Mouse (Mus musculus): ENCODE data around the gene Dntt.

- TF ChIP-seq CTCF (IDR thresholded peaks at IDR 0.05; ENCODE audit: low read depth) (no peak), EP300 (optimal IDR thresholded peaks at IDR 0.05) (no peak)
These were observed 21.7 kb upstream of the Dntt start for GRCm38 (mm10) chr19:41007326-41007725.
